Mouse (Mus musculus) heart, embryonic 13.5 days (tissue): ENCODE results near the gene Tmub1. TPM values are rescaled to one million over a fixed set of nuclear protein-coding genes. Genes with fewer than 3 reads are reported as not detected.
A peak's percentile ranks its signal among the peaks of the same experiment; 100 is the strongest.

Experiments
- ATAC-seq: fragments of 200-750 bp; cut with Nextera tagmentation; 2 replicates; pipeline ENCODE4 v1.8.0; 2017; ENCODE audit warnings: moderate TSS enrichment; ENCODE audit not compliant: insufficient number of reproducible peaks, low FRiP score, low TSS enrichment; ENCODE audit errors: extremely low read depth
- H3K27ac ChIP-seq: fragments of 300-500 bp; sonication (generic); replicated peaks from 2 replicates; pipeline ENCODE4 v1.5.1; 2015; ENCODE audit warnings: moderate library complexity, mild to moderate bottlenecking, inconsistent platforms
- H3K27me3 ChIP-seq: fragments of 300-500 bp; sonication (generic); replicated peaks from 2 replicates; pipeline ENCODE4 v1.6.1; 2015; ENCODE audit warnings: mild to moderate bottlenecking, inconsistent platforms
- H3K36me3 ChIP-seq: fragments of 300-500 bp; sonication (generic); 2 replicates; pipeline ENCODE4 v1.6.1; 2015; ENCODE audit warnings: mild to moderate bottlenecking, inconsistent platforms
- H3K4me1 ChIP-seq: fragments of 300-500 bp; sonication (generic); 2 replicates; pipeline ENCODE4 v1.6.1; 2015; ENCODE audit warnings: inconsistent platforms
- H3K4me2 ChIP-seq: fragments of 300-500 bp; sonication (generic); 2 replicates; pipeline ENCODE4 v1.6.1; 2015; ENCODE audit warnings: inconsistent platforms, mild to moderate bottlenecking, moderate library complexity
- H3K4me3 ChIP-seq: fragments of 300-500 bp; sonication (generic); 2 replicates; pipeline ENCODE4 v1.5.1; 2015; ENCODE audit warnings: moderate library complexity, mild to moderate bottlenecking, inconsistent platforms
- H3K9ac ChIP-seq: fragments of 300-500 bp; sonication (generic); 2 replicates; pipeline ENCODE4 v1.6.1; 2015; ENCODE audit warnings: inconsistent platforms, mild to moderate bottlenecking, moderate library complexity
- H3K9me3 ChIP-seq: fragments of 300-500 bp; sonication (generic); 2 replicates; pipeline ENCODE4 v1.6.1; 2016; ENCODE audit warnings: inconsistent platforms
- WGBS: fragments of 180-500 bp; shearing (Covaris S2); methylation state at CpG from one replicate; pipeline ENCODE4 v1.1.7; 2015; ENCODE audit warnings: mixed read lengths; 5-methylcytosine and 5-hydroxymethylcytosine counted together
- polyA plus RNA-seq: library from polyadenylated mRNA; unstranded; fragments of >200 nt; fragmentation: Nextera tagmentation; extraction: Ambion mirVana; gene quantifications from 2 replicates; pipeline ENCODE4 v1.2.1, GENCODE M21; 2015

Tmub1 gene
- polyA plus RNA-seq, 1 experiment from 2014 or later = 16.2 TPM

GRCm38 (mm10) chr5:24423129-24424003, 24.3 kb downstream of the Tmub1 start, which contains the start of the genes Cdk5 and Slc4a2:
Gene Cdk5 (minus strand): TSS chr5:24423530.
Gene Slc4a2 (plus strand): TSS chr5:24423837.
- ATAC-seq = peak; percentile 89
- Histone ChIP-seq H3K4me1 (peaks cover 44% of the 10 kb centered on the region), H3K9me3 (no peaks in the 10 kb centered on the region), H3K27me3 (no peaks in the 10 kb centered on the region), H3K27ac (peak within 1 kb of the TSS; percentile 97), H3K4me2 (peak within 1 kb of the TSS; percentile 96), H3K9ac (peak within 1 kb of the TSS; percentile 91), H3K36me3 (peaks cover 37% of the 10 kb centered on the region), H3K4me3 (peak within 1 kb of the TSS; percentile 81)
- WGBS = under 1% methylated on average over 46 of the region's 46 CpGs

GRCm38 (mm10) chr5:24420381-24420780, 27.3 kb downstream of the Tmub1 start:
- Histone ChIP-seq H3K27ac (no peak overlapping the region), H3K4me1 (peaks cover 24% of the 10 kb centered on the region)
- WGBS = 81% methylated on average over 9 of the region's 9 CpGs

GRCm38 (mm10) chr5:24417587-24417986, 30.1 kb downstream of the Tmub1 start:
- 76% methylated on average over 10 of the region's 10 CpGs for WGBS

More at GRCm38 (mm10) chr5:24420381-24420780, 27.3 kb downstream of the Tmub1 start:
- no peak for ATAC-seq
- no peak overlapping the region for H3K9ac ChIP-seq
- no peak overlapping the region for H3K4me2 ChIP-seq
- H3K9me3 ChIP-seq = no peaks in the 10 kb centered on the region
- 0 out of 2 replicates have a peak, but pooled peaks cover under 1% of the 10 kb centered on the region for H3K27me3 ChIP-seq
- no peak overlapping the region for H3K4me3 ChIP-seq
- H3K36me3 ChIP-seq = peaks cover 37% of the 10 kb centered on the region

GRCm38 (mm10) chr5:24416222-24416736, 31.4 kb downstream of the Tmub1 start:
- peaks cover 18% of the 10 kb centered on the region for H3K27me3 ChIP-seq
- peaks cover 28% of the 10 kb centered on the region for H3K36me3 ChIP-seq
- no peak overlapping the region for H3K4me3 ChIP-seq
- H3K27ac ChIP-seq = no peak overlapping the region
- peaks cover 11% of the 10 kb centered on the region for H3K4me1 ChIP-seq
- ATAC-seq = peak; percentile 25
- H3K9ac ChIP-seq = no peak overlapping the region
- H3K4me2 ChIP-seq = peak overlapping the region; percentile 39
- 2% methylated on average over 21 of the region's 21 CpGs for WGBS
- H3K9me3 ChIP-seq = no peaks in the 10 kb centered on the region

More at GRCm38 (mm10) chr5:24417587-24417986, 30.1 kb downstream of the Tmub1 start:
- no peak overlapping the region for H3K4me3 ChIP-seq
- H3K9me3 ChIP-seq = no peaks in the 10 kb centered on the region
- peaks cover 18% of the 10 kb centered on the region for H3K27me3 ChIP-seq
- no peak for ATAC-seq
- no peak overlapping the region for H3K9ac ChIP-seq
- no peak overlapping the region for H3K27ac ChIP-seq
- no peak overlapping the region for H3K4me2 ChIP-seq
- peaks cover 37% of the 10 kb centered on the region for H3K36me3 ChIP-seq
- H3K4me1 ChIP-seq = peaks cover 14% of the 10 kb centered on the region

- 74% methylated on average over 13 of the region's 13 CpGs for WGBS
- Histone ChIP-seq H3K27me3 (peaks cover 18% of the 10 kb centered on the region), H3K9ac (no peak overlapping the region), H3K36me3 (peaks cover 17% of the 10 kb centered on the region), H3K9me3 (no peaks in the 10 kb centered on the region), H3K27ac (no peak overlapping the region), H3K4me2 (no peak overlapping the region), H3K4me3 (no peak overlapping the region), H3K4me1 (peaks cover 11% of the 10 kb centered on the region)
- no peak for ATAC-seq
Observed at GRCm38 (mm10) chr5:24413938-24414337, 33.7 kb downstream of the Tmub1 start.

GRCm38 (mm10) chr5:24413042-24413693, 34.5 kb downstream of the Tmub1 start, which contains the start of gene Asic3:
Gene Asic3 (plus strand): TSS chr5:24413392.
- Histone ChIP-seq H3K4me2 (no peak within 1 kb of the TSS), H3K4me1 (peaks cover 11% of the 10 kb centered on the region), H3K9me3 (no peaks in the 10 kb centered on the region), H3K27me3 (peaks cover 18% of the 10 kb centered on the region), H3K27ac (no peak within 1 kb of the TSS), H3K9ac (no peak within 1 kb of the TSS), H3K4me3 (no peak within 1 kb of the TSS), H3K36me3 (peaks cover 18% of the 10 kb centered on the region)
- WGBS = 36% methylated on average over 11 of the region's 11 CpGs
- ATAC-seq = no peak

- H3K36me3 ChIP-seq = peaks cover 29% of the 10 kb centered on the region
- no peak overlapping the region for H3K9ac ChIP-seq
- WGBS = 70% methylated on average over 2 of the region's 2 CpGs
- H3K27me3 ChIP-seq = peaks cover 18% of the 10 kb centered on the region
- ATAC-seq = no peak
- no peaks in the 10 kb centered on the region for H3K9me3 ChIP-seq
- peaks cover 11% of the 10 kb centered on the region for H3K4me1 ChIP-seq
- H3K4me3 ChIP-seq = no peak overlapping the region
- H3K27ac ChIP-seq = no peak overlapping the region
- no peak overlapping the region for H3K4me2 ChIP-seq
Observed at GRCm38 (mm10) chr5:24412063-24412462, 35.6 kb downstream of the Tmub1 start.

GRCm38 (mm10) chr5:24409466-24409865, 38.2 kb downstream of the Tmub1 start:
- Histone ChIP-seq H3K4me1 (peaks cover 4% of the 10 kb centered on the region; the same call in 1 of the 2 replicates), H3K36me3 (peaks cover 53% of the 10 kb centered on the region), H3K4me3 (no peak overlapping the region), H3K9ac (no peak overlapping the region), H3K27me3 (peaks cover 9% of the 10 kb centered on the region), H3K27ac (no peak overlapping the region), H3K4me2 (no peak overlapping the region), H3K9me3 (no peaks in the 10 kb centered on the region)
- ATAC-seq = no peak
- 89% methylated on average over 2 of the region's 2 CpGs for WGBS

- Histone ChIP-seq H3K9me3 (no peaks in the 10 kb centered on the region), H3K4me3 (no peak overlapping the region), H3K27me3 (peaks cover 2% of the 10 kb centered on the region), H3K27ac (no peak overlapping the region), H3K36me3 (peaks cover 62% of the 10 kb centered on the region), H3K4me2 (no peak overlapping the region), H3K9ac (no peak overlapping the region), H3K4me1 (peaks cover 4% of the 10 kb centered on the region; the same call in 1 of the 2 replicates)
- ATAC-seq = no peak
- WGBS = 83% methylated on average over 13 of the region's 13 CpGs
Observed at GRCm38 (mm10) chr5:24408651-24409050, 39.0 kb downstream of the Tmub1 start.

- Histone ChIP-seq H3K27me3 (no peaks in the 10 kb centered on the region), H3K9me3 (no peaks in the 10 kb centered on the region), H3K9ac (no peak overlapping the region), H3K4me2 (no peak overlapping the region), H3K4me1 (no peaks in the 10 kb centered on the region), H3K4me3 (no peak overlapping the region), H3K27ac (no peak overlapping the region), H3K36me3 (peaks cover 92% of the 10 kb centered on the region)
- ATAC-seq = no peak
- whole genome bisulfite sequencing = 53% methylated on average over 3 of the region's 3 CpGs
Observed at GRCm38 (mm10) chr5:24405389-24405876, 42.2 kb downstream of the Tmub1 start.
